Mouse (Mus musculus) megakaryocyte progenitor cell, adult 5-6 weeks (primary cell): ENCODE results near the gene Rubcn. TPM values are rescaled to one million over a fixed set of nuclear protein-coding genes. Genes with fewer than 3 reads are reported as not detected.

Source experiments
- ATAC-seq: replicated peaks from 2 replicates; pipeline ENCODE4 v1.8.0; 2016; ENCODE audit warnings: mild to moderate bottlenecking, moderate TSS enrichment, inconsistent platforms; ENCODE audit not compliant: poor library complexity
- total RNA-seq, 2 experiments: library from RNA; stranded (forward) in 1 of 2; stranded (reverse) in 1 of 2; fragments of 157-497, 149-512 nt in 1 of 2; fragments of 200-1000 nt in 1 of 2; gene quantifications; 2 replicates each; pipeline versions ENCODE4 v1.2.3 to v1.2.4; 2015 to 2017

Rubcn gene
- total RNA-seq, 2 experiments from 2014 or later, result 8.2 to 11.3 TPM

DNA sequence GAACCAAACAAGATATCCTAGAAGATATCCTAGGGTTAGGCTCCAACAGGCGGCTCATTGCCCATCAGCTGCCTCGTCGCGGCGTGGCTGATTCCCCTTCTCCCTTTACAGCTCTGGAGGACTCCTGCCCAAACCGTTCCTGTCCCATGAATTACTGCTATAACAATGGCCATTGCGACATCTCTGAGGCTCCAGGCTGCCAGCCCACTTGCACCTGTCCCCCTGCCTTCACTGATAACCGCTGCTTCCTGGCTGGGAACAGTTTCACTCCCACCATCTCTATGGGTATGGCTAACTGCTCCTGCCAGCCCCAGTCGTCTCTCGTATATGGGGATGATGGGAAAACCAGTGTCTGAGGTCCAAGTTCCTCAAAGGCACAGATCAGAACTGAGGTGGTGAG, 100.9 kb downstream of the Rubcn start:
- no peak for ATAC-seq

Other genes starting within 250 kb of the Rubcn start
- 5.9 and 6.9 TPM in 2 replicates for gene Tnk2, start 233.9 kb downstream of the Rubcn start, total RNA-seq (2015)
- 8.0 and 15.5 TPM in 2 replicates for gene Tnk2, start 233.9 kb downstream of the Rubcn start, total RNA-seq (2017)
- gene Muc4, start 141.9 kb downstream of the Rubcn start, total RNA-seq (2015), result not detected in 2 replicates
- gene Muc4, start 141.9 kb downstream of the Rubcn start, total RNA-seq (2017), result not detected in 2 replicates
- gene Muc20, start 80.3 kb downstream of the Rubcn start, total RNA-seq (2015), result not detected in 2 replicates
- not detected in 2 replicates for gene Muc20, start 80.3 kb downstream of the Rubcn start, total RNA-seq (2017)
- gene Smbd1, start 67.3 kb downstream of the Rubcn start, total RNA-seq (2015), result not detected in 2 replicates
- not detected in 2 replicates for gene Smbd1, start 67.3 kb downstream of the Rubcn start, total RNA-seq (2017)
- 31.3 and 39.0 TPM in 2 replicates for gene Fyttd1, start 266 bp downstream of the Rubcn start, total RNA-seq (2015)
- gene Fyttd1, start 266 bp downstream of the Rubcn start, total RNA-seq (2017), result 51.3 and 70.4 TPM in 2 replicates
- gene Lrch3, start 36.3 kb upstream of the Rubcn start, total RNA-seq (2015), result 16.6 and 21.5 TPM in 2 replicates
- gene Lrch3, start 36.3 kb upstream of the Rubcn start, total RNA-seq (2017), result 14.5 and 20.2 TPM in 2 replicates
- gene Iqcg, start 178.5 kb upstream of the Rubcn start, total RNA-seq (2015), result 1.3 and 2.5 TPM in 2 replicates
- gene Iqcg, start 178.5 kb upstream of the Rubcn start, total RNA-seq (2017), result 2.5 and 6.6 TPM in 2 replicates
- gene Rpl35a, start 178.7 kb upstream of the Rubcn start, total RNA-seq (2015), result 2,569 and 2,723 TPM in 2 replicates
- 1,815 and 2,269 TPM in 2 replicates for gene Rpl35a, start 178.7 kb upstream of the Rubcn start, total RNA-seq (2017)
- 1.4 and 2.0 TPM in 2 replicates for gene Lmln, start 184.8 kb upstream of the Rubcn start, total RNA-seq (2015)
- gene Lmln, start 184.8 kb upstream of the Rubcn start, total RNA-seq (2017), result 2.4 and 4.6 TPM in 2 replicates